Mouse (Mus musculus) spleen, adult 2 months (tissue): ENCODE data around the gene Pde11a.

ENCODE experiments used
- CTCF ChIP-seq: fragments of 200-500 bp; IDR thresholded peaks from 2 replicates; pipeline ENCODE4 v1.5.1; 2011; ENCODE audit warnings: mild to moderate bottlenecking, inconsistent platforms; ENCODE audit not compliant: insufficient read depth, insufficient read length, insufficient replicate concordance; ENCODE audit errors: extremely low read depth
- POLR2A ChIP-seq: fragments of 200-500 bp; IDR thresholded peaks from 2 replicates; pipeline ENCODE4 v1.6.1; 2011; ENCODE audit warnings: low read depth, low read length, inconsistent platforms

- TF ChIP-seq POLR2A (no peak), CTCF (no peak)
Measured at GRCm38 (mm10) chr2:76269494-76269893, 69.1 kb downstream of the Pde11a start.
